Mouse (Mus musculus): ENCODE measurements around the gene Clcn6. TPM values are rescaled to one million over a fixed set of nuclear protein-coding genes. Genes with fewer than 3 reads are reported as not detected.

Clcn6 gene
- polyA plus RNA-seq, 1 experiment from 2014 or later: 35.3 TPM

- Histone ChIP-seq H3K27ac (no peak overlapping the region), H3K36me3 (no peaks in the 10 kb centered on the region), H3K27me3 (no peaks in the 10 kb centered on the region), H3K4me2 (replicated peaks) (no peak overlapping the region), H3K9me3 (no peaks in the 10 kb centered on the region), H3K4me3 (replicated peaks) (no peak overlapping the region), H3K9ac (replicated peaks) (no peak overlapping the region), H3K4me1 (replicated peaks) (peaks cover 12% of the 10 kb centered on the region)
- WGBS: 84% methylated on average over 8 of the region's 8 CpGs
- ATAC-seq: no peak
Measured at GRCm38 (mm10) chr4:148079944-148080596, 41.4 kb upstream of the Clcn6 start.

DNA sequence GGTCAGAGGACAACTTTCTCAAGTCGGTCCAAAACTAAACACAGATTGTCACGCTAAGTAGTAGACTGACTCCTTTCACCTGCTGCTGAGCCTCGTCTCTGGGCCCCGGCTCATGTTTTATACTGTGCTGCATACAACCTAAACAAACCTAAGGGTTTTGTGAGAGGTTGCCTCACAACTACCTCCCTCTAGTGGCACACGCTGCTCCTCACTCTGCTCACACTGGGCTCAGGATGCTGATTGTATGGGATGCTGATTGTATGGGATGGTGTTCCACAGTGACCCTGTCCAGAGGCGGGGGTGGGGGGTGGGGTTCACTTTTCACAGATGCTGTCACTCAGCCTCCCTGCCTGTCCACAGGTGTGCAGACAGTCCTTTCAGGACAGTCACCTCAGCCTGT is 40.6 kb upstream of the Clcn6 start:
- Histone ChIP-seq H3K9me3 (no peaks in the 10 kb centered on the region), H3K4me2 (replicated peaks) (no peak overlapping the region), H3K9ac (replicated peaks) (no peak overlapping the region), H3K4me1 (replicated peaks) (peaks cover 12% of the 10 kb centered on the region), H3K27me3 (no peaks in the 10 kb centered on the region), H3K36me3 (no peaks in the 10 kb centered on the region), H3K27ac (no peak overlapping the region), H3K4me3 (replicated peaks) (no peak overlapping the region)
- ATAC-seq: no peak
- 61% methylated on average over 6 of the region's 6 CpGs for WGBS

GRCm38 (mm10) chr4:148075881-148076280 is 37.3 kb upstream of the Clcn6 start:
- no peak overlapping the region for H3K9ac ChIP-seq (replicated peaks)
- no peak for ATAC-seq

GRCm38 (mm10) chr4:148075259-148075658 is 36.6 kb upstream of the Clcn6 start:
- 0 out of 2 replicates have a peak, but pooled peaks cover 3% of the 10 kb centered on the region for H3K4me1 ChIP-seq (replicated peaks)
- H3K4me2 ChIP-seq (replicated peaks): peak overlapping the region; percentile 50
- H3K27ac ChIP-seq: no peak overlapping the region
- no peaks in the 10 kb centered on the region for H3K9me3 ChIP-seq
- H3K4me3 ChIP-seq (replicated peaks): peak overlapping the region; percentile 22
- peak; percentile 22; the same call in 1 of the 2 replicates for ATAC-seq
- H3K27me3 ChIP-seq: no peaks in the 10 kb centered on the region
- WGBS: 30% methylated on average over 21 of the region's 21 CpGs
- no peaks in the 10 kb centered on the region for H3K36me3 ChIP-seq
- H3K9ac ChIP-seq (replicated peaks): no peak overlapping the region

More at GRCm38 (mm10) chr4:148075881-148076280, 37.3 kb upstream of the Clcn6 start:
- no peak overlapping the region for H3K4me3 ChIP-seq (replicated peaks)
- H3K9me3 ChIP-seq: no peaks in the 10 kb centered on the region
- H3K36me3 ChIP-seq: no peaks in the 10 kb centered on the region
- no peaks in the 10 kb centered on the region for H3K27me3 ChIP-seq
- no peak overlapping the region; the same call in 1 of the 2 replicates for H3K4me2 ChIP-seq (replicated peaks)
- 0 out of 2 replicates have a peak, but pooled peaks cover 3% of the 10 kb centered on the region for H3K4me1 ChIP-seq (replicated peaks)
- H3K27ac ChIP-seq: no peak overlapping the region
- WGBS: 90% methylated on average over 6 of the region's 6 CpGs

GRCm38 (mm10) chr4:148074521-148075189 is 36.0 kb upstream of the Clcn6 start:
- no peak overlapping the region for H3K27ac ChIP-seq
- ATAC-seq: peak; percentile 27; the same call in 1 of the 2 replicates
- no peaks in the 10 kb centered on the region for H3K9me3 ChIP-seq
- peak overlapping the region; percentile 22 for H3K4me3 ChIP-seq (replicated peaks)
- H3K9ac ChIP-seq (replicated peaks): no peak overlapping the region
- peak overlapping the region; percentile 50 for H3K4me2 ChIP-seq (replicated peaks)
- no peaks in the 10 kb centered on the region for H3K27me3 ChIP-seq
- H3K4me1 ChIP-seq (replicated peaks): 0 out of 2 replicates have a peak, but pooled peaks cover 3% of the 10 kb centered on the region
- no peaks in the 10 kb centered on the region for H3K36me3 ChIP-seq
- WGBS: 49% methylated on average over 17 of the region's 17 CpGs

DNA sequence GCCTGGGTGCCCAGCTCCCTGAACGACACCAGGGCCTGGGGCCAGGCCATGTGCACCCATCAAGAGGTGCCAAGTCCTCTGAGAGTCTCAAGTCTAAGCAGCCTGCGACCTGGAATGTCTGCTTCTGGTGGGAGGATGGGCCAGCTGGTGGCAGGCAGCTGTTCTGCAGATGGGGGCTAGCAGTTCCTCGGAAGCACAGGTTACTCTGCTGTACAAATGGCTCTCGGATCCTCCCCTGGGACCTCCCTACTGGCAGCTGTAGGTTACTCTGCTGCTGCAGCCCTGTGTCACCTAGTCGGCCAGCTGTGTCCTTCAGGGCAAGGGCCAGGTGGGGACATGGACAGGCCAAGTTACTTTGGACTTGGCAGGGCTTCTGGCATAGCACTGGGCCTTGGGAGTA is 32.9 kb upstream of the Clcn6 start:
- H3K27ac ChIP-seq: no peak overlapping the region
- no peaks in the 10 kb centered on the region for H3K36me3 ChIP-seq
- H3K27me3 ChIP-seq: no peaks in the 10 kb centered on the region
- no peak overlapping the region for H3K4me2 ChIP-seq (replicated peaks)
- no peak overlapping the region for H3K4me3 ChIP-seq (replicated peaks)
- ATAC-seq: no peak
- WGBS: 74% methylated on average over 5 of the region's 5 CpGs
- no peaks in the 10 kb centered on the region for H3K9me3 ChIP-seq
- H3K9ac ChIP-seq (replicated peaks): no peak overlapping the region
- H3K4me1 ChIP-seq (replicated peaks): 0 out of 2 replicates have a peak, but pooled peaks cover 3% of the 10 kb centered on the region

GRCm38 (mm10) chr4:148069602-148070218 is 31.1 kb upstream of the Clcn6 start:
- Histone ChIP-seq H3K4me2 (replicated peaks) (no peak overlapping the region), H3K27ac (no peak overlapping the region), H3K9me3 (no peaks in the 10 kb centered on the region), H3K4me3 (replicated peaks) (no peak overlapping the region), H3K9ac (replicated peaks) (no peak overlapping the region), H3K27me3 (no peaks in the 10 kb centered on the region), H3K4me1 (replicated peaks) (no peaks in the 10 kb centered on the region), H3K36me3 (no peaks in the 10 kb centered on the region)
- WGBS: 89% methylated on average over 9 of the region's 9 CpGs
- ATAC-seq: no peak

GRCm38 (mm10) chr4:148067346-148067745 is 28.7 kb upstream of the Clcn6 start:
- 79% methylated on average over 8 of the region's 8 CpGs for WGBS
- no peak for ATAC-seq
- H3K4me1 ChIP-seq (replicated peaks): no peaks in the 10 kb centered on the region
- H3K27ac ChIP-seq: no peak overlapping the region
- no peaks in the 10 kb centered on the region for H3K36me3 ChIP-seq
- H3K9me3 ChIP-seq: no peaks in the 10 kb centered on the region
- H3K4me2 ChIP-seq (replicated peaks): no peak overlapping the region
- H3K27me3 ChIP-seq: no peaks in the 10 kb centered on the region
- H3K9ac ChIP-seq (replicated peaks): no peak overlapping the region
- H3K4me3 ChIP-seq (replicated peaks): no peak overlapping the region

DNA sequence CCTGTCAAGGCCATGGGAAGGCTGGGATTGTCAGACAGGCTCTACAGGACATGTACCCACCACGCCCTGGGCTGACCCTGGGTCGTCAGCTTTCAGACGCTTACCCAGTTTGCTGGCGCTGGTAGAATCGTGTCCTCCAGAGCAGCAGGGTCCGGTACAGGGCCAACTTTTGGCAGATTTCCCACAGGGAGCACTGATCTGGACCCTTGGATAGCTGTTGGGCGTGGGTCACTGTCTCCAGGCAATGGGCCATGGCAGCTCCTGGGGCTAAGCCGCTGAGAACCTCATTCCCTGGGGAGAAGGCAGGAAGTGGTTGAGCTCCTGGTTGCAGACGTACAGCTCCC is 27.8 kb upstream of the Clcn6 start:
- no peak for ATAC-seq
- H3K9me3 ChIP-seq: no peaks in the 10 kb centered on the region
- H3K27me3 ChIP-seq: no peaks in the 10 kb centered on the region
- H3K4me3 ChIP-seq (replicated peaks): no peak overlapping the region
- H3K27ac ChIP-seq: no peak overlapping the region
- no peaks in the 10 kb centered on the region for H3K36me3 ChIP-seq
- 37% methylated on average over 9 of the region's 9 CpGs for WGBS
- no peaks in the 10 kb centered on the region for H3K4me1 ChIP-seq (replicated peaks)
- no peak overlapping the region for H3K9ac ChIP-seq (replicated peaks)
- no peak overlapping the region for H3K4me2 ChIP-seq (replicated peaks)

DNA sequence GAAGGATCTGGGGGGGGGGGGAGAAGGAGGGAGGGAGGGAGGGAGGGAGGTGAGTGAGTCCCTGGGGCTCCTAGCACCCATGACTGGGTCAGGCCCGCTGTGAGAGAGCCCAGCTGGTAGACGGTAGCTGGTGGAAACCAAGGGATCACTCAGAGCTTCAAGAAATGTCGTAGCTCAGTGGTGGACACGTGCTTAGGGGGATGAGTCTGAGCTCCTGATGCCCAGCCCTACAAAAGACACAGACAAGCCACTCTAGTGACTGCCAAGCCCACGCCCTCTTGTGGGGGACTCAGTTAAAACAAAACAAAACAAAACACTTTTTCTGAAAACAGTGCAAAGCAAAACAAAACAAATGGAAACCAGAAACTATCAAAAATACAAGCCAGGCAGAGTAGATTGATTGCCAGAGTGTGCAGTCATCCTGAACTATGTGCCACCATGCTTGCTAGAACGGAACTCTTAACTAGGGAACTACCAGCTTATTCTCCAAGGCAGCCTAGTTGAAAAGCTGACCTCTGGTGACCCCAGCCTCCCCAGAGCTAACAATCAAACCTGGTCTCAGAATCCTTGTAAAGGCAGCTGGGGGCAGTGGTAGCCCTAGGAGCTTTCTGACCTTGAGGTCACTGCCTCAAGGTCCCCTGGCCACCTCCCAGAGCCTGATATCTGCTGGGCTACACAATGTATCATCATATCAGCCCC is 27.2 kb upstream of the Clcn6 start:
- H3K4me2 ChIP-seq (replicated peaks): no peak overlapping the region
- 41% methylated on average over 6 of the region's 6 CpGs for WGBS
- H3K4me3 ChIP-seq (replicated peaks): no peak overlapping the region
- no peaks in the 10 kb centered on the region for H3K4me1 ChIP-seq (replicated peaks)
- no peaks in the 10 kb centered on the region for H3K36me3 ChIP-seq
- H3K27me3 ChIP-seq: no peaks in the 10 kb centered on the region
- 0 out of 2 replicates have a peak, but pooled peaks have one; percentile 25 for ATAC-seq
- H3K9ac ChIP-seq (replicated peaks): no peak overlapping the region
- no peaks in the 10 kb centered on the region for H3K9me3 ChIP-seq
- H3K27ac ChIP-seq: no peak overlapping the region

DNA sequence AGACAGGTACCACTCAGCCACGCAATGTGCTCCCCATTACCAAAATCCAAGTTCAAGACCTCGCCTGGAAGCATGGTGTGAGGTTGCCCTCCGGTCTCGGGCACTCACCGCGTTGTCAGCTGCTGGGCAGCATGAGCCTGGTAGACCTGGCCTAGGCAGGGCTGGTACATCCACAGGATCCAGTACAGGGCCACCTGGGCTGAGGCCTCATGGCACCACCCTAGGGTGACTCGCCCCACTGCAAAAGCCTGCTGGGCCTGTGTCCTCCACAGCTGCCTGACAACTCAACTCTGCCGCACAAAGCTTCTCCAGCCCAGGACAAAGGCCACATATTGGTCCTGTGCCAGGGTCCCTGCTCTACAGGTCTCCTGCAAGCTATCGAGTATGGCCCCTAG is 22.5 kb upstream of the Clcn6 start:
- Histone ChIP-seq H3K9me3 (no peaks in the 10 kb centered on the region), H3K36me3 (peaks cover 26% of the 10 kb centered on the region), H3K4me1 (replicated peaks) (no peaks in the 10 kb centered on the region), H3K27me3 (no peaks in the 10 kb centered on the region), H3K4me2 (replicated peaks) (no peak overlapping the region), H3K9ac (replicated peaks) (no peak overlapping the region), H3K4me3 (replicated peaks) (no peak overlapping the region), H3K27ac (no peak overlapping the region)
- no peak; the same call in 1 of the 2 replicates for ATAC-seq
- WGBS: 86% methylated on average over 9 of the region's 9 CpGs
